Mouse (Mus musculus) stomach, postnatal 0 days (tissue): ENCODE measurements at regions not wholly inside any gene's neighbourhood (a gene's known extent, or its start where the extent isn't known, plus 50 kb on each side); places are given as distances from the start of the nearest gene placed in this dataset.

ENCODE experiments used
- ATAC-seq: fragments of 200-750 bp; cut with Nextera tagmentation; 2 replicates; pipeline ENCODE4 v1.8.0; 2017; ENCODE audit not compliant: low FRiP score, low TSS enrichment
- DNase-seq: peaks from one replicate; pipeline ENCODE4 v3.0.0-alpha.2; 2016; ENCODE audit warnings: low spot score
- H3K27ac ChIP-seq: fragments of 300-500 bp; sonication (generic); replicated peaks from 2 replicates; pipeline ENCODE4 v1.5.1; 2014; ENCODE audit warnings: mild to moderate bottlenecking, control low read depth
- H3K27me3 ChIP-seq: fragments of 300-500 bp; sonication (generic); 2 replicates; pipeline ENCODE4 v1.6.1; 2014; ENCODE audit warnings: low read length; ENCODE audit not compliant: control insufficient read depth, insufficient read depth
- H3K36me3 ChIP-seq: fragments of 300-500 bp; sonication (generic); 2 replicates; pipeline ENCODE4 v1.6.1; 2014; ENCODE audit warnings: low read length, mixed read lengths; ENCODE audit not compliant: control insufficient read depth, insufficient read depth
- H3K4me1 ChIP-seq: fragments of 300-500 bp; sonication (generic); replicated peaks from 2 replicates; pipeline ENCODE4 v1.6.1; 2014; ENCODE audit warnings: antibody characterized with exemption; ENCODE audit not compliant: control insufficient read depth, insufficient read depth
- H3K4me2 ChIP-seq: fragments of 300-500 bp; sonication (generic); replicated peaks from 2 replicates; pipeline ENCODE4 v1.6.1; 2014; ENCODE audit warnings: low read depth, mild to moderate bottlenecking, control low read depth, moderate library complexity
- H3K4me3 ChIP-seq: fragments of 300-500 bp; sonication (generic); 2 replicates; pipeline ENCODE4 v1.5.1; 2014; ENCODE audit warnings: low read depth, low read length, control low read depth
- H3K9ac ChIP-seq: fragments of 300-500 bp; sonication (generic); 2 replicates; pipeline ENCODE4 v1.6.1; 2014; ENCODE audit warnings: mild to moderate bottlenecking, low read length, control low read depth, mixed read lengths
- H3K9me3 ChIP-seq: fragments of 300-500 bp; sonication (generic); 2 replicates; pipeline ENCODE4 v1.6.1; 2016; ENCODE audit warnings: low read length; ENCODE audit not compliant: control insufficient read depth
- CTCF ChIP-seq: IDR thresholded peaks from 2 replicates; pipeline ENCODE4 v1.5.1; 2016; ENCODE audit warnings: antibody characterized with exemption, low read depth, mild to moderate bottlenecking, moderate library complexity
- EP300 ChIP-seq: optimal IDR thresholded peaks from 2 replicates; pipeline ENCODE3; 2016; ENCODE audit warnings: antibody characterized with exemption
- WGBS: fragments of 180-500 bp; shearing (Covaris S2); extraction: QIAGEN DNeasy Blood & Tissue Kit; methylation state at CpG from one replicate; pipeline ENCODE4 v1.1.7; 2014; 5-methylcytosine and 5-hydroxymethylcytosine counted together

DNA sequence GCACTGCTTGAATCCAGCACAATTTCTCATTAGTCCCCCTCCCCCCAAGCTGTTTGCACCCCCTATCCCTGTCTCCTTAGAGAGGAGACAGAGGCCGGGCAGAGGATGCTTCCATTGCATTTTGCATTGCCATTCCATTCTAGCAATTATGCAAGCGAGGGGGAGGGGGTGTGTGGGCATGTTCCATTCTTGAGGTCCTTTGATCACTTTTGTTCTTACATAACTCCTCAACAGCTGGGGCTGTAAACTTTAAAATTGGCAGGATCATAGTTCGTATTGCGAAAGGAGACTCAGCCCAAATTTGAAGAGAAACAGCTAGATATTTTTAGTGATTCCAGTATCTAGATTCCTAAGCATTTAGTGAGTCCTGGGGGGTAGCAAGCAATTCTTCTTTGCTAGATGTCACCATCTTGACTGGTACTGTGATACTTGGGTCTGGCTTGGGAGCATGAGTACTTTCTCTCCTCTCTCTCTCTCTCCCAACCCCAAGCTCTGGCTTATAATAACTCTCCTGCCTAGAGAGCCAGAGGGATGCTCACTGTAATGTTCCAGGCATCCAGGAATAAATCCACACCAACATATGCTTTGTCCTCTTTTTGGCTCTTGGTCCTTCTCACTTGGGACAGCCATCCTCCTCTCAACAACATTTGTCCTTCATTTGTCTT is 212.3 kb upstream of the Pik3r1 start:
- DNase-seq: no peak
- no peak overlapping the region for H3K9ac ChIP-seq
- H3K4me1 ChIP-seq: no peaks in the 10 kb centered on the region
- H3K4me3 ChIP-seq: no peak overlapping the region
- ATAC-seq: no peak
- H3K27ac ChIP-seq: no peak overlapping the region
- no peak for TF ChIP-seq EP300
- TF ChIP-seq CTCF: no peak
- H3K4me2 ChIP-seq: no peak overlapping the region
- 57% methylated on average over 4 of the region's 4 CpGs for WGBS
- no peaks in the 10 kb centered on the region for H3K27me3 ChIP-seq
- no peaks in the 10 kb centered on the region for H3K9me3 ChIP-seq
- no peaks in the 10 kb centered on the region for H3K36me3 ChIP-seq

DNA sequence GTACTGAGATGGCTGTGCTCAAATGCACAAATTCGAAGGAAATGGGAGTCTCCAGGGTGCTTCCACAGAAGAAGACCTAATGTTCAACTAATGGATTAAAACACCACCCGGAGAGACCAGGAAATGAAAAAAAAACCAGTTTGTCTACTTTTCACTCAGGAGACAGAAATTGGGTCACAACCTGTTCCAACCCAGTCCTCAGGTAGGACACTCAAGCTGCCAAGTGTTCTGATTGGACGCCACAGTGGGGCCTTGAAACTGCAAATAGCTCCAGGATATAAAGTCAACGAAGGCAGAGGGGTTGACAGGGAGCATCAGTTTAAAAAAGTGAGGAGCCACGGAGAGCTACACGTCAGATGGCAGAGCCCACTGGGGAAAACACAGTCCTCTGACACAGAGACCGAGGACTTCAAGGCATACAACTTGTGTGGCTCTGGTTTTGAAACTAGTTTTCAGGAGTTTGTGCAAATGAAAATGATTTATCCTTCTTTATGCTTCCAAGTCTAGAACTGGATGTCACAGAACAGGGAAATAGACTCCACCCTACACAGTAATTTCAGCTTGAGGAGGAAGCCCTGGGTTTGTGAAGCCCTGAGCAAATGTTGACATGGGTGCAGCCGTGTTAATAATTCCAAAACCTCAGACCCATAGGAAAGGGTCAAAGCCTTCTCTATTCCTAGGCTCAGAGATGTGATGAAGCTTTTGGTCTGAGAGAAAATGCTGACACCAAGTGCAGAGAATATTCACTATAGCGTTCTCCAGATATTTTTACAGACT is 220.8 kb upstream of the Pik3r1 start:
- ATAC-seq: peak; percentile 83
- H3K27ac ChIP-seq: peak overlapping the region; percentile 77

DNA sequence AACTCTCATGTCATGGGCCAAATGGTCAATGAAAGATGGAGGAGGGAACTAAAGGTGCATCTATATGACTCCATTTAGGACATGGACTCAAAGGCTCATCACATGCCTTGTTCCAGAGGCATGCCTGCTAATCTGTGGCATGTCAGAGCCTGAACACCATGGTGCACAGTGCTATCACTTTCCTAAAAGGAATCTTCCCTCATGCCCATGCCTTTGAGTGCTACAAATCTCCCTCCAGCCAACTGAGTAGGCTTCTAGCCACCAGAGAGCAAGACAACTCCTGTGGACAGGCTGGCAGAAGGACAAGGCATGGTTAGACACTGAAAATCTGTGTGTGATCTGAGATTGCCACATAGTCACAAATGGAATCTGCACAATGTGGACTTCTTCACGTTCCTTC is 223.7 kb upstream of the Pik3r1 start:
- Histone ChIP-seq H3K27me3 (no peaks in the 10 kb centered on the region), H3K4me2 (no peak overlapping the region), H3K9me3 (no peaks in the 10 kb centered on the region), H3K27ac (no peak overlapping the region), H3K36me3 (no peaks in the 10 kb centered on the region), H3K9ac (no peak overlapping the region), H3K4me1 (no peaks in the 10 kb centered on the region), H3K4me3 (no peak overlapping the region)
- DNase-seq (no peak), ATAC-seq (no peak)
- WGBS: 90% methylated on average over 1 of the region's 1 CpGs
- no peak for TF ChIP-seq CTCF
- no peak for TF ChIP-seq EP300

More for the DNA sequence above, 220.8 kb upstream of the Pik3r1 start:
- H3K4me2 ChIP-seq: no peak overlapping the region
- no peaks in the 10 kb centered on the region for H3K36me3 ChIP-seq
- 54% methylated on average over 9 of the region's 9 CpGs for WGBS
- H3K9ac ChIP-seq: no peak overlapping the region
- no peak for TF ChIP-seq EP300
- no peak for TF ChIP-seq CTCF
- H3K9me3 ChIP-seq: no peaks in the 10 kb centered on the region
- peak; percentile 41 for DNase-seq
- H3K27me3 ChIP-seq: no peaks in the 10 kb centered on the region
- no peak overlapping the region for H3K4me3 ChIP-seq
- no peaks in the 10 kb centered on the region for H3K4me1 ChIP-seq

DNA sequence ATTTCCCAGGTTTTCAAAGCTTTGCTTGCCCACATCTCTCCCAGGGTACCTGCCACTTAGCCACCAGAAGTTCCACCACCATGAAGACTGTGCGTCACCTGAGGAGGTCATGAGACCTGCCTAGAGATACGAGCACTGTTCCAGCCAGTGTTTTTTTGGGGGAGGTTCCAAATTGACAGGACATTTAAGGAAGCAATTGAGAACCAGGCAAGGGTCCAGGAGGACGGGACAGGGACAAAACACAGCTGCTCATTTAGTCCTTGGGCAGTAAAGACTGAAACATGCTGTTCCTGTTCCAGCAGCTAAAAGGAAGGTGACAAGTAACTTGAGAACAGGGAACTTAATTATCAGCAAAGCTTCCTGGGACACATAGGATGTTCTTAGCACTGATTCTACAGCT is 226.8 kb upstream of the Pik3r1 start:
- H3K4me1 ChIP-seq: no peaks in the 10 kb centered on the region
- H3K27ac ChIP-seq: no peak overlapping the region
- WGBS: 37% methylated on average over 3 of the region's 3 CpGs
- no peaks in the 10 kb centered on the region for H3K27me3 ChIP-seq
- no peak overlapping the region for H3K4me3 ChIP-seq
- TF ChIP-seq EP300 (no peak), CTCF (no peak)
- no peaks in the 10 kb centered on the region for H3K9me3 ChIP-seq
- no peak overlapping the region for H3K9ac ChIP-seq
- ATAC-seq: no peak
- no peak for DNase-seq
- no peak overlapping the region for H3K4me2 ChIP-seq
- no peaks in the 10 kb centered on the region for H3K36me3 ChIP-seq

DNA sequence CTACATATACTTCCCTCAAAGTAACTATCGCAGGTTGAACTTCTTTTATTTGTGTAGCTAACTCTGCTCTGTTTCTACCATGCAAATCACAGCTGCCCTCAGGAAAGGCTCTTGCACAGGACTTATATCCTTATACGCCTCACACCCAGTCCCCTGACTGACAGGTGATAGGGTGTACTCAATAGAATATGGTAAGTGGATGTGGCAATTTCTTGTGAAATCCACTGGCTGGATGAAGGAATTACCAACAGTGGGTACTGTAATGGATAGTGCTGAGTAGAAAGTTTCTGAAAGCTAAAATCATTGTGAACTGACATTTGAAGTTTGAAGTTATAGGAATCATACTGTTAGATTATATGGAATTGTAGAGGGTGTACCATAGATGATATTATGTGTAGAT is 227.5 kb upstream of the Pik3r1 start:
- H3K27me3 ChIP-seq: no peaks in the 10 kb centered on the region
- DNase-seq: no peak
- WGBS: 83% methylated on average over 2 of the region's 2 CpGs
- TF ChIP-seq EP300 (no peak), CTCF (no peak)
- ATAC-seq: no peak
- no peak overlapping the region for H3K4me3 ChIP-seq
- no peak overlapping the region for H3K27ac ChIP-seq
- no peaks in the 10 kb centered on the region for H3K36me3 ChIP-seq
- no peaks in the 10 kb centered on the region for H3K9me3 ChIP-seq
- no peak overlapping the region for H3K9ac ChIP-seq
- no peak overlapping the region for H3K4me2 ChIP-seq
- no peaks in the 10 kb centered on the region for H3K4me1 ChIP-seq

DNA sequence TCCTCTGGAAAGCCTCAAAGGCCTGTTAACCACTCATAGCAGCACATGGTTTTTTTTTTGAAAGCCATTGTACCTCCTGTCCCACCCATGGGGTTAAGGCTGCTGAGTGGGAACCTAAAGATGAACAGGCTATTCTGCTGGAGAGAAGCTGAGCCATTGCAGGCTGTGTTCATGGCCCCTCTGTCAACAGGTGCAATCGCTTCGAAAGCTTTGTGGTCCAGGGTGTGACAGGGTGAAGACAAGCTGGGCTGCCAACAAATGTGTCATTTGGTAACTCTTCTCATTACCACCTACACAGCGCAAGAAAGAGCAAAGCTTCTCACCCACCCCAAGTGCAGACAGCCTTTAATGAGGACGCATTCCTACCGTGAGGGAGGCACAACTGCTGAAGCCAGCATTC is 228.1 kb upstream of the Pik3r1 start:
- TF ChIP-seq CTCF (no peak), EP300 (no peak)
- no peak overlapping the region for H3K4me3 ChIP-seq
- H3K9ac ChIP-seq: no peak overlapping the region
- no peak for DNase-seq
- no peaks in the 10 kb centered on the region for H3K36me3 ChIP-seq
- no peaks in the 10 kb centered on the region for H3K4me1 ChIP-seq
- no peak overlapping the region for H3K4me2 ChIP-seq
- ATAC-seq: no peak
- WGBS: 70% methylated on average over 5 of the region's 5 CpGs
- no peaks in the 10 kb centered on the region for H3K9me3 ChIP-seq
- H3K27ac ChIP-seq: no peak overlapping the region
- no peaks in the 10 kb centered on the region for H3K27me3 ChIP-seq
